Mouse (Mus musculus) lung, postnatal 0 days (tissue): ENCODE results near the gene Mcm6. TPM values are rescaled to one million over a fixed set of nuclear protein-coding genes. Genes with fewer than 3 reads are reported as not detected.

ENCODE experiments used
- ATAC-seq: fragments of 200-750 bp; cut with Nextera tagmentation; 2 replicates; pipeline ENCODE4 v1.8.0; 2017; ENCODE audit warnings: moderate library complexity
- DNase-seq: peaks from one replicate; pipeline ENCODE4 v3.0.0-alpha.2; 2016; ENCODE audit warnings: low spot score
- H3K27ac ChIP-seq: fragments of 300-500 bp; sonication (generic); 2 replicates; pipeline ENCODE4 v1.5.1; 2014; ENCODE audit warnings: antibody characterized with exemption, mild to moderate bottlenecking, low read length, mixed read lengths
- H3K27me3 ChIP-seq: fragments of 300-500 bp; sonication (generic); replicated peaks from 2 replicates; pipeline ENCODE4 v1.6.1; 2014; ENCODE audit warnings: low read length, mixed read lengths; ENCODE audit not compliant: insufficient read depth
- H3K36me3 ChIP-seq: fragments of 300-500 bp; sonication (generic); 2 replicates; pipeline ENCODE4 v1.6.1; 2014; ENCODE audit warnings: low read length, mixed read lengths; ENCODE audit not compliant: insufficient read depth
- H3K4me1 ChIP-seq: fragments of 300-500 bp; sonication (generic); 2 replicates; pipeline ENCODE4 v1.6.1; 2014; ENCODE audit warnings: antibody characterized with exemption, low read depth, low read length, mixed read lengths; ENCODE audit not compliant: insufficient read depth
- H3K4me2 ChIP-seq: fragments of 300-500 bp; sonication (generic); replicated peaks from 2 replicates; pipeline ENCODE4 v1.6.1; 2014; ENCODE audit warnings: low read depth, mild to moderate bottlenecking, low read length, moderate library complexity, mixed read lengths
- H3K4me3 ChIP-seq: fragments of 300-500 bp; sonication (generic); 2 replicates; pipeline ENCODE4 v1.5.1; 2014; ENCODE audit warnings: low read depth, low read length
- H3K9ac ChIP-seq: fragments of 300-500 bp; sonication (generic); replicated peaks from 2 replicates; pipeline ENCODE4 v1.6.1; 2014; ENCODE audit warnings: low read depth, mild to moderate bottlenecking
- H3K9me3 ChIP-seq: fragments of 300-500 bp; sonication (generic); 2 replicates; pipeline ENCODE4 v1.6.1; 2016; ENCODE audit warnings: low read length, mixed read lengths
- CTCF ChIP-seq: IDR thresholded peaks from 2 replicates; pipeline ENCODE4 v1.5.1; 2016; ENCODE audit warnings: antibody characterized with exemption, mild to moderate bottlenecking
- EP300 ChIP-seq: IDR thresholded peaks from 2 replicates; pipeline ENCODE4 v1.6.1; 2016; ENCODE audit warnings: antibody characterized with exemption, mild to moderate bottlenecking, control low read depth
- WGBS: fragments of 180-500 bp; shearing (Covaris S2); extraction: QIAGEN DNeasy Blood & Tissue Kit; methylation state at CpG from one replicate; pipeline ENCODE4 v1.1.7; 2014; 5-methylcytosine and 5-hydroxymethylcytosine counted together
- polyA plus RNA-seq: library from polyadenylated mRNA; unstranded; fragments of >200 nt; fragmentation: Nextera tagmentation; extraction: Ambion mirVana; gene quantifications from 2 replicates; pipeline ENCODE4 v1.2.1, GENCODE M21; 2015

Gene Mcm6
- polyA plus RNA-seq, 1 experiment from 2014 or later, result 37.8 TPM

DNA sequence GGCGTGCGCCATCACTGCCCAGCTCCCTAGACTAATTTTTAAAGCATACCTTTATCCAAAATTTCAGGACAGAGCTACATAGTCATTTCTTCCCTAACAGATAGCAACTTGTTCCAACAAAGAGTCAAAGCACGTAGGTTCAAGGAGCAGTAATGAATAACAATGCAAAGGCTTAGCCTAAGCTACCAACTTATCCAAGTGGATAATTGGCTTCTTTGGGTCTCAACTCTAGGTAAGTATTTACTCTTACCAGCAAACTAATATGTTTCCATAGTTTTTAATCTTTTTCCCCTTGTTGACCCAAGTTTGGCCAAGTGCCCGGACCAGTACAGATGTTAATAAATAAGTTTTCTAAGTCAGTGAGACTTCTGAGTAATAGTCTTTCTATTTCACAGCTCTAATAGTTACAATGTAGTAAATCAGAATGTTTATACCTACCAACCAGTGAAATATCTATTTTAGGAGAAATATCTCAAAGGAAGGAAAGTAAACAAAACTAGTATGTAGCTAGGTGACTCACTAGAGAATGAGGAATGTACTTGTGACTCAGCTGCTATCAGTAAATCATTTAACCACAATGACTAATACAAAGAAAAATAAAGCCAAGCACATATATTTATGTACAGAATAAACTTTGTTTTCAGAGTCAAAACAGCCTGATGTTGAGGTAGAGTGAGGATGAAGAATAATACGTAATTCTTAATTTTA lies 39.4 kb upstream of the Mcm6 start:
- H3K27me3 ChIP-seq, result no peaks in the 10 kb centered on the region
- H3K4me3 ChIP-seq, result no peak overlapping the region
- H3K27ac ChIP-seq, result no peak overlapping the region; the same call in 1 of the 2 replicates
- no peaks in the 10 kb centered on the region for H3K4me1 ChIP-seq
- ATAC-seq, result peak; percentile 80
- peak; percentile 84 for DNase-seq
- TF ChIP-seq EP300 (peak; percentile 76), CTCF (no peak)
- no peaks in the 10 kb centered on the region for H3K36me3 ChIP-seq
- H3K4me2 ChIP-seq, result no peak overlapping the region
- H3K9me3 ChIP-seq, result no peaks in the 10 kb centered on the region
- 68% methylated on average over 5 of the region's 5 CpGs for WGBS
- no peak overlapping the region for H3K9ac ChIP-seq

DNA sequence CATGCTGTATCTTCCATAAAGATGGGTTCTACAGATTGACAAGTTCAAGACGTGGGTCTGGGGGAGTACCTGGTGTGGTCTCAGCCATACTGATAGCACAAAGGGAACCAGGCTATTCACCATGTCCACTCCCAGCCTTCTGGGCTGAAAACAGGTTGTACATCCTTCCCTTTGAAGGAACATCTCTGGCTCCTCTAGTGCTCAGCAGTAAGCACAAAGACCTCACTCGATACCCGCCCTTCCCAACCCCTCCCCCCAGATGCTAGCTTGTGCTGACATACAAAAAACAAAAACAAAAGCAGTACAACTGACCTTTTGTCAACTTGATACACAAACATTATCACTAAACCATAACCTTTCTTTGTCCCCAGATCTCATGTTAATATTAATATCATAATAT lies 35.2 kb upstream of the Mcm6 start:
- Histone ChIP-seq H3K9me3 (no peaks in the 10 kb centered on the region), H3K4me3 (no peak overlapping the region), H3K27ac (no peak overlapping the region), H3K9ac (no peak overlapping the region), H3K27me3 (no peaks in the 10 kb centered on the region), H3K4me2 (no peak overlapping the region), H3K36me3 (peaks cover 8% of the 10 kb centered on the region; the same call in 1 of the 2 replicates), H3K4me1 (no peaks in the 10 kb centered on the region)
- ATAC-seq, result no peak
- TF ChIP-seq EP300 (no peak), CTCF (no peak)
- WGBS, result 88% methylated on average over 3 of the region's 3 CpGs
- DNase-seq, result no peak

DNA sequence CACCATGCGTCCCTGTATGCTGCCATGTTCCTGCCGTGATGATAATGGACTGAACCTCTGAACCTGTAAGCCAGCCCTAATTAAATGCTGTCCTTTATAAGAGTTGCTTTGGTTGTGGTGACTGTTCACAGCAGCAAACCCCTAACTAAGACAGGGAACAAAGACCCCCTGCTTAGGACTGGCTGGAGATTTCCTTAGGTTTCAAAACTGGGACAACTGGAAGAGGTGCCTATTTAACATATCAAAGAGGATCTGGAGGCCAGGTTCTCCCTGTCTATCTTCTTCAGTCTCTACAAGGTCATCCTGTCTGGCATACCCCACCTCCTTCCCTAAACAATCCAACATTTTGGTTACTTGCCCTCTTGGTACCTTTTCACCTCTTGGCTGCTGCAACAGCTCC lies 32.9 kb upstream of the Mcm6 start:
- H3K4me3 ChIP-seq, result no peak overlapping the region
- no peaks in the 10 kb centered on the region for H3K27me3 ChIP-seq
- 88% methylated on average over 2 of the region's 2 CpGs for whole genome bisulfite sequencing
- DNase-seq (no peak), ATAC-seq (no peak)
- TF ChIP-seq EP300 (no peak), CTCF (no peak)
- H3K4me1 ChIP-seq, result no peaks in the 10 kb centered on the region
- H3K9me3 ChIP-seq, result no peaks in the 10 kb centered on the region
- no peak overlapping the region for H3K27ac ChIP-seq
- peaks cover 13% of the 10 kb centered on the region; the same call in 1 of the 2 replicates for H3K36me3 ChIP-seq
- no peak overlapping the region for H3K4me2 ChIP-seq
- H3K9ac ChIP-seq, result no peak overlapping the region

DNA sequence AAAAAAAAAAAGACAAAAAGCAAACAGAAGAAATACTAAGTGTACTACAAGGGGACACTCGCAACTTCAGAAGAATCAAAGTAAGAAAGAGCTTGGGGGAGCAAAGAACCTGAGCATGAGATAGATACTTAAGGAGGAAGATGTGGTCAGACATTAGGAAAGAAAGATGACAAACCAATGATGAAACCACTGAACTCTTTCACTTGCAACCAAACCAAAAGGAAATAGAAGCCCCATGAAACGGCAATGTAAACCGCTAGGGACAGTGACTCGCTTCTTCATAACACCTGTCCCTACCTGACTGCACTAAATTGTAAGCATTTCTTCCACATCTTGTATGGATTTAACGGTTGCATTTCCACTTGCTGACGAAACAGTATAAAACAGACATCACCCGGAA lies 27.0 kb upstream of the Mcm6 start:
- no peaks in the 10 kb centered on the region for H3K9me3 ChIP-seq
- 85% methylated on average over 7 of the region's 7 CpGs for WGBS
- no peak overlapping the region for H3K9ac ChIP-seq
- DNase-seq, result no peak
- H3K4me3 ChIP-seq, result no peak overlapping the region
- no peaks in the 10 kb centered on the region for H3K4me1 ChIP-seq
- TF ChIP-seq EP300 (no peak), CTCF (no peak)
- no peak overlapping the region for H3K4me2 ChIP-seq
- H3K27me3 ChIP-seq, result no peaks in the 10 kb centered on the region
- ATAC-seq, result no peak
- peaks cover 21% of the 10 kb centered on the region; the same call in 1 of the 2 replicates for H3K36me3 ChIP-seq
- no peak overlapping the region for H3K27ac ChIP-seq

DNA sequence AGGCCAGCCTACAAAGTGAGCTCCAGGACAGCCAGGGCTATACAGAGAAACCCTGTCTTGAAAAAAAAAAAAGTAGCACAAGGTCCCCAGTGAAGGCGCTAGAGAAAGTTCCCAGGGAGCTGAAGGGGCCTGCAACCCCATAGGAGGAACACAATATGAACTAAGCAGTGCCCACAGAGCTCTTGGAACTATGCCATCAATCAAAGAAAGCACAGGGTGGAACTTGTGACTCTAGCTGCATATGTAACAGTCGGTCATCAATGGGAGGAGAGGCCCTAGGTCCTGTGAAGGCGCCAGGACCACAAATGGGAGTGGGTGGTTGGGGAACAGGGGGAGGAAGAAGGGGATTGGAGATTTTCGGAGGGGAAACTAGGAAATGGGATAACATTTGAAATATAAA lies 17.4 kb upstream of the Mcm6 start:
- Histone ChIP-seq H3K27ac (no peak overlapping the region), H3K9ac (no peak overlapping the region), H3K4me3 (no peak overlapping the region), H3K4me2 (no peak overlapping the region), H3K4me1 (no peaks in the 10 kb centered on the region), H3K36me3 (no peaks in the 10 kb centered on the region), H3K9me3 (no peaks in the 10 kb centered on the region), H3K27me3 (no peaks in the 10 kb centered on the region)
- WGBS, result 95% methylated on average over 4 of the region's 4 CpGs
- no peak for DNase-seq
- TF ChIP-seq CTCF (no peak), EP300 (no peak)
- no peak for ATAC-seq

DNA sequence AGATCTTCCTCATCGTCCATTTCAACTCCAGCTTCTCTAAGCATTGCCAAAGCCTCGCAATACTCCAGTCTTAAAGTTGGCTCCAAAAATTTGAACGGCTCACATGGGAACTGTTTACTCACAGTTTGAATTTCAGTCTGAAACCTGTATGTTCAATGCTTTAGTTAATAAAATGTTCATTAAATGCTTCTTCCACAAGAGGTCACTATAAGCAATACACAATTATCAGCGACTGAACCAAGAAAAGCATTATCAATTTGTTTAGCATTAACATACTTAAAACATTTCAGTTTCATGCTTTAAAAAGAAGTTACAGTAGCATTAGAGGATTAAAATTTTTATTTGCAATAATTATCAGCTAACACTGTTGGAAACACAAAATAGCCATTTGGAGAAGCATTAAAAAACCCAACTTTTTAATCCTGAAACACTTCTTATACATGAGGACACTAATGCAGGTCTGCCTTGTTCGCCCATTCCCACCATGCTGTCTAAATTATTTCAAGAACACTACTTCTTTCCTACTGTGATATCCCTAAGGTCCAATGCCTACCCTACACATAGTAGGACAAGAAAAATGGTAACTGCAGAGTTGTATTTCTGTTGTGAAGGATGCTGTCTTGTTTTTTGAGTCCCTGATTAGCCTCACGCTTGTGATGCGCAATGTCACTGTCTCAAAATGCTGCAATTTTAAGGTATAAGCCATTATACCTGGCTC lies 12.8 kb upstream of the Mcm6 start:
- no peak overlapping the region for H3K9ac ChIP-seq
- TF ChIP-seq EP300 (no peak), CTCF (peak; percentile 69)
- H3K9me3 ChIP-seq, result no peaks in the 10 kb centered on the region
- peaks cover 3% of the 10 kb centered on the region; the same call in 1 of the 2 replicates for H3K36me3 ChIP-seq
- no peak overlapping the region for H3K27ac ChIP-seq
- no peak overlapping the region for H3K4me3 ChIP-seq
- H3K4me1 ChIP-seq, result no peaks in the 10 kb centered on the region
- H3K4me2 ChIP-seq, result no peak overlapping the region
- ATAC-seq (no peak), DNase-seq (peak; percentile 49)
- 74% methylated on average over 7 of the region's 7 CpGs for WGBS
- H3K27me3 ChIP-seq, result no peaks in the 10 kb centered on the region
